Mouse (Mus musculus) adrenal gland, postnatal 4 days (tissue): ENCODE data around the gene Calhm1. TPM values are rescaled to one million over a fixed set of nuclear protein-coding genes. Genes with fewer than 3 reads are reported as not detected.

Experiments used
- total RNA-seq, 2 experiments: library from RNA; stranded (reverse); gene quantifications; 2 replicates each; pipeline ENCODE4 v1.2.3; 2021

Gene Calhm1
- total RNA-seq, 2 experiments from 2014 or later, result not detected

Other genes with a start within 250 kb of the Calhm1 start
- 10 to 100 TPM; 15.5 to 23.5 TPM for gene Ina, start 129.6 kb downstream of the Calhm1 start, total RNA-seq
- gene Nt5c2, start 129.1 kb downstream of the Calhm1 start, total RNA-seq, result 100 to 1,000 TPM; 106 to 107 TPM
- 10 to 100 TPM; 13.9 to 16.8 TPM for gene Pcgf6, start 93.3 kb downstream of the Calhm1 start, total RNA-seq
- gene Taf5, start 76.5 kb downstream of the Calhm1 start, total RNA-seq, result 1 to 10 TPM; 5.1 to 5.6 TPM
- gene Usmg5, start 53.6 kb downstream of the Calhm1 start, total RNA-seq, result 100 to 1,000 TPM; 584 to 643 TPM
- gene Pdcd11, start 53.5 kb downstream of the Calhm1 start, total RNA-seq, result 10 to 100 TPM; 25.1 to 28.2 TPM
- 1 to 10 TPM; 5.3 to 5.4 TPM for gene Calhm2, start 6.0 kb downstream of the Calhm1 start, total RNA-seq
- gene Calhm3, start 13.5 kb upstream of the Calhm1 start, total RNA-seq, result not detected
- gene Neurl1a, start 34.6 kb upstream of the Calhm1 start, total RNA-seq, result 10 to 100 TPM; 24.8 to 27.3 TPM